Mouse (Mus musculus): Measurements from ENCODE around the gene Plekhf1. TPM values are rescaled to one million over a fixed set of nuclear protein-coding genes. Genes with fewer than 3 reads are reported as not detected.

The Plekhf1 gene
- total RNA-seq, 2 experiments from 2014 or later, result 12.9 to 13.3 TPM

DNA sequence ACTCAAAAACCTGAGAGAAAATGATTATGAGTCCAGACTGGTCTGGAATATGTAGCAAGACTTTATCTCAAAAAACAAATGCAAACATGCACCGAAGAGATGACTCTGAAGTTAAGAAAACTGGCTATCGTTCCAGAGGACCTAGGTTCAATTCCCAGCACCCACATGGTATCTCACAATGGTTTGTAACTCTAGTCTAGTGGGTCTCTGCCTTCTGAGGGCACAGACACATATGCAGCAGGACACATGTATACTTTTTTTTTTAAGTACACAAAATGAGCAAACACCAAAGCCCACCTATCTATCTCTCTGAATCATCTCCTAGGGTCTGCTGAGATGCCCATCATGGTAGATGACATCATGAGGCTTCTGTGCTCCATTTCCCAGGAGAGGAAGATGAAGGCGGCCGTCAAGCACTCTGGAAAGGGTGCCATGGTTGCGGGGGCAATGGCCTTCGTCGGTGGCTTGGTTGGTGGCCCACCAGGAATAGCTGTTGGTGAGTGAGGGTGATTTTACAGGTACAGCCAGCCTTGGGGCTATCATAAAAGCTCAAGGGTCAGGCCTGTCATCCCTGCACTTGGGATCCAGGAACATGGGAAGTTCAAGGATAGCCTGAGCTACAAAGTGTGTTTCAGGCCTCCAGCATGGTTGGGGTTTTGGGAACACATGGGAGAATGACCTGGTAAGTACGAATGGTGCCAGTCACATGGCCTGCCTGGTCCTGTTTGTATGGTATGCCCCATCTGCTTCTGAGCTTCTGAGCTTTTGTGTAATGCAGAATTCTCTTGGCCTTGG is 39.3 kb downstream of the Plekhf1 start:
- no peak for DNase-seq

DNA sequence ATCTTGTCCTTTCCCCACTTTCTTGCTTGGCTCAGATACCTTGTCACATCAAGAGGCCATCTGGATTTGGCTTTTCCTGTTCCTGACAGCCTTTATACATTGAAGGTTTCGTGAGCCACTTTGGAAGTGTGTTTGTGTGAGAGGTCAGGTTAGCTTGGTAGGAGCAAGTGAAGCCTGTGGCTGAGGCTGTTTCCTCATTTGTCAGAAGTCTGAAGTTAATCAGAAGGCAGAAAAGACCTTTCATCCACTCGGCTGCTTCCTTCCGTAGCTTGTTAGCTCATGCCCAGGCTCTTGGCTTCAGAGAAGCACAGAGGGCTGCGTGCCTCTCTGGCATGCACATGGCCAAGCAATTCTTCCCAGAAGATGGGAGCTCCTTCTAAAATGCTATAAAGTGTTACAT is 40.0 kb downstream of the Plekhf1 start:
- DNase-seq, result no peak

- DNase-seq, result no peak
Measured at GRCm38 (mm10) chr7:38186861-38187260, 41.0 kb downstream of the Plekhf1 start.

DNA sequence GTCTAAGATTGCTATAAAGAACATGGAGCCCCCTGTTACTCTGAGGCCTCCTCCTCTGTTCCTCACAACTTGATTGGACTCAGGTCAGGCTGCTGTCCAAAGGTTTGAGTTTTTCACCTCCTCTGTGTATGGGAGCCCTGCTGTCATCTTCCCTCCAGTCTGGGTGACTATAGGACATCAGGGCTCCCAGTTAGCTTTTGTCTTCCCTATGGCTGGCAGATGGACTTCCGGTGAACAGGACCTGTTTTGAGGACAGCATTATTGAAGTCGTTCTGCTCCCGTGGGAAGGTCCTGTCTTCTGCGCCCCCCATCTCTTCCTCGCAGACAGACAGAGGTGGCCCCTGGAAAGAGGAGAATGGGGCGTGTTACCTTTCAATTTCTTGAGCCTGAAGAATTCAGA is 43.0 kb downstream of the Plekhf1 start:
- DNase-seq, result no peak

DNA sequence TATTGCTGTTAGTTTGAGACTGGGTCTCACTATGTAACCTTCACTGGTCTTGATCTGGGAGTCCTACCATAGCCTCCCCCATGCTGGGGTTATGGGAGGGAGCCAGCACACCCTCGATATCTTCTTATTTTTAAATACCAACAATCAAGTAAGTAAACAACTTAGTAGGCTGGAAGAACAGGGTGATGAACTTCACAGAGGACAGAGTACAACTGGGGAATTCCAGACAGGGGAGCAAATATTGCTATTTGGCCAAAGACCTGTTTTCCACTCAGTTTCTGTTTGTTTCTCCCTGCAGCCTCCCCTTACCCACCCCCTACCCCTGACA is 43.4 kb downstream of the Plekhf1 start:
- DNase-seq, result no peak

DNA sequence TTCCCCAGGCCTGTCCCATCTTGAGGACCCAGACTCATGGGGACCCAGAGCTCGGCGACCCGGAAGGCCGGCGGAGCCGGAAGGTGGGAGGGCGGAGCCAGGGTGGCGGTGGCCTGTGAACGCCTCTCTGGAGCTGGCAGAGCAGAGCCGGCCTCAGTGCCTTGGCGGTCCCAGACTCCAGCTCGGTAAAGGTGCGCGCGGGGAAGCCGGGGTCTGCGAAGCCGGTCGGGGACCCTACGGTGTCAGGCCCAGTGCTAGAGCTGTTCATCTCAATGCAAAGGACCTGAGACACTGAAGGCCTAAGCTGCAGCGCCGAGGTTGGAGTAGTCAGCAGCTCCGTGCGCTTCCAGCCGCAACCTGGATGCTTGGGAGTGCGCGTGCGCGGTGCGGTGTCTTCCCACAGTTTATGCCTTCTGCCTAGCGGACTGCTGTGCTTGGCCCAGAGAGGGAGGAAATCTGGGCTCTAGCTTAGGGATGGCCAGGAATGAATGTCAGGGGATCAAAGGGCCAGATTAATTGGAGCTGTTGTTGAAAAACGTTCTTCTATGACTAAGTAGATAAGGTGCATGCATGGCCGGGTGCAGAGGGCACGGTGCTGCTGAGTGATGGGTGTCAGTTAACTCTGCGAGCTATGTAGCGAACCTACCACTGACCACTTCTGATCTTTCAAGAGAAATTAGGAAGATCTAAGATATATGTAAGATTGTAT is 44.0 kb downstream of the Plekhf1 start:
- DNase-seq, result peak; percentile 89 to 90

GRCm38 (mm10) chr7:38182962-38183687 is 44.7 kb downstream of the Plekhf1 start, which contains the start of gene 1600014C10Rik:
Gene 1600014C10Rik, plus strand, starts transcription at chr7:38183217.
- DNase-seq, result peak; percentile 53 to 72

DNA sequence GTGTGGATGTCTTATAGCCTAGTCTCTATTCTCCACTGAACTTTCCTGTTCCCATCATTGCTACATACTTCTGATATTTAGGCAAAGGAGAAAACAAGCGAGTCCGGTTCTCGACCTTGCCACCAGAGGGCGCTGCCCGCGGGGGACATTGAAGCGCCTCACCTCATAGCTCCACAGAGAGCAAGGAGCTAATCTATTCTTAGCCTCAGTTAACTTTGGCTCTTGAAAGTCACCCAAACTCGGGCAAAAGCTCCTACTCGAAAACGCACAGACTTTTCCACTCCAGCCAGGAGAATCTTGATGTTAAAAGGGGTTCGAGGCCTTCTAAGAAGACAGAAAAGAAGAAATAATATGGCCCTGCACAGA is 45.2 kb downstream of the Plekhf1 start:
- peak; percentile 86 to 93 for DNase-seq

DNA sequence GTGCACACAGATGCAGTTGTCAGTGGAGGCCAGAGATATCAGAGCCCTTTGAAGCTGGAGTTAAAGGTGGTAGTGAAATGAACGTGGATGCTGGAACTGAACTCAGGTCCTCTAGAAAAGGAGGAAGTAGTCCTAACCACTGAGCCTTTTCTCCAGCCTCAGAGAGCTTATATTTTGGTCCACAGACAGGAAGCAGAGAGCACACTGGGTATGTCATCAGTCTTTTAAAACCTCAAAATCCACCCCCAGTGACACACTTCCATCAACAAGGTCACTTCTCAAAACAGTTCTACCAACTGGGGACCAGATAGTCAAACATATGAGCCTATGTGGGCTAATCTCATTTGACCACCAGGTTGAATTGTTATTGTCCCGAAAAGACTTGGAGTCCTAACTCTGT is 46.5 kb downstream of the Plekhf1 start:
- DNase-seq, result no peak

DNA sequence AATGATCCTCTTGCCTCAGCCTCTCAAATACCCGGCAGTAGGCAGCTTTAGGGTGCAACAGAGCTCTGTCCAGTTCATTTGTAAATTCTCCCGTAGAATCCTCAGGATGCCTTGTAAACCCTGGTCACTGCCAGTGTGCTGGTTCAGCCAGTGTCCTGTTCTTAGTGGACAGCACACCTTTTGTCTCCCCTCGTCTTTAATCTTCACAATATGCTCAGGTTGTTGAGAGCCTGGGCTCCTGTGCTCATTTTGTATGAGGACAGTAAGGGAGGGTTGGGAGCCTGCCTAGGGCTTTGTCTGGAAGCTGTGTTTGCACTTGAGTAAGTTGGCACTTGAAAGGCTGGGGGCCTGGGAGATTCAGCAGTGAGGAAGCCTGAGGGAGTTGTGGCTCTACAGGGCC is 47.9 kb downstream of the Plekhf1 start:
- no peak for DNase-seq

- DNase-seq, result no peak
Measured at GRCm38 (mm10) chr7:38176056-38176455, 51.8 kb downstream of the Plekhf1 start.

GRCm38 (mm10) chr7:38174321-38175148 is 53.3 kb downstream of the Plekhf1 start:
- no peak for DNase-seq

DNA sequence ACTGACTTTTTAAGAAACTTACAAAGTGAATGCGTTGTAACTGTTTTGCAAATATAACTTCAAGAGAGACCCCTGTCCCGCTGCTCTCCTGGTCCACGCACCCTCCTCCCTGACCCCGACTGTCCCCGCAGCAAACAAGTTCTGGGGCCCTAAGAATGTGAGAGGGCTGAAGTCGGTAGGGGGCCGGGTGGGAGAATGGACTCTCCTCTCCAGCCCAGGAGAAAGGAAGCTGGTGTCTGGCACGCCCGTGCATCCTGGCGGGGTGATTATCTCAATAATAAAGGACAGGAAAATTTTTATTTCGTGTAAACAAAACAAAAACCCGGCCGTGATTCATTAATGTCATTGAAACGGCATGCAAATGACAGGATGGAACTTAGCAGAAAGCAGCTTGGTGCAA is 53.9 kb downstream of the Plekhf1 start:
- DNase-seq, result no peak

DNA sequence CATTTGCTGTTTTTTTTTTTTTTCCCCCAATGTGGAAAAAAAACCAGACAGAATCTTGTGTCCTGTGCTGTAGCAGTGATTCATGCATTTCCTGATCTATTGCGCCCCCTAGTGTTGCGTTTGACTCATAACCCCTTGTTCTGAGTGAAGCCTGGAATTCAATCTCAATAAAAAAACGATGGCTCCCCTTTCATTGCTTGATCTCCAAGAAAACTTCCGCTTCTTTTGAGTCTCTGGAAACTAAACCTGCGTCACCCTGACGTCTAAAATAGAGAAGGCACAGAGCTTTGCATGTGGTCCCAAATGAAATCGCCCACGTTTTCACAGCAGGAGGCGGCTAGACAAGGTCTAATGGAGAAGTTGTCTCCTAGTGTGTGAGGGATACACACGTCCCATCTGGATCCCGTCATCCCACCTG is 60.1 kb downstream of the Plekhf1 start:
- peak; percentile 33 to 60 for DNase-seq

Other genes starting within 250 kb of the Plekhf1 start
- 10 to 100 TPM; 13.0 to 15.7 TPM for gene Uri1, start 204.5 kb downstream of the Plekhf1 start, total RNA-seq (2021)
- 1 to 10 TPM; 1.1 to 1.4 TPM for gene Ccne1, start 120.5 kb downstream of the Plekhf1 start, total RNA-seq (2021)
- gene 1600014C10Rik, start 44.8 kb downstream of the Plekhf1 start, total RNA-seq (2021), result 10 to 100 TPM; 36.7 to 37.9 TPM
- 1 to 10 TPM; 7.6 to 9.7 TPM for gene Pop4, start 43.4 kb upstream of the Plekhf1 start, total RNA-seq (2021)